Mouse (Mus musculus) forebrain, embryonic 11.5 days (tissue): Measurements from ENCODE around the gene Mad1l1. TPM values are rescaled to one million over a fixed set of nuclear protein-coding genes. Genes with fewer than 3 reads are reported as not detected.

Source experiments
- ATAC-seq: fragments of 200-750 bp; cut with Nextera tagmentation; replicated peaks from 2 replicates; pipeline ENCODE4 v1.8.0; 2017; ENCODE audit warnings: moderate TSS enrichment; ENCODE audit not compliant: low FRiP score
- DNase-seq: peaks from one replicate; pipeline ENCODE4 v3.0.0-alpha.2; 2017; ENCODE audit warnings: low spot score
- H3K27ac ChIP-seq: fragments of 300-500 bp; sonication (generic); 2 replicates; pipeline ENCODE4 v1.5.1; 2014; ENCODE audit warnings: low read depth, low read length
- H3K27me3 ChIP-seq: fragments of 300-500 bp; sonication (generic); 2 replicates; pipeline ENCODE4 v1.6.1; 2014; ENCODE audit warnings: mild to moderate bottlenecking, low read length, mixed read lengths; ENCODE audit not compliant: control insufficient read depth, insufficient read depth
- H3K36me3 ChIP-seq: fragments of 300-500 bp; sonication (generic); 2 replicates; pipeline ENCODE4 v1.6.1; 2014; ENCODE audit warnings: mild to moderate bottlenecking, low read length, moderate library complexity, mixed read lengths; ENCODE audit not compliant: control insufficient read depth, insufficient read depth
- H3K4me1 ChIP-seq: fragments of 300-500 bp; sonication (generic); replicated peaks from 2 replicates; pipeline ENCODE4 v1.6.1; 2014; ENCODE audit warnings: low read length, mixed read lengths; ENCODE audit not compliant: control insufficient read depth, insufficient read depth
- H3K4me2 ChIP-seq: fragments of 300-500 bp; sonication (generic); 2 replicates; pipeline ENCODE4 v1.6.1; 2014; ENCODE audit warnings: low read depth, mild to moderate bottlenecking, low read length, moderate library complexity, mixed read lengths; ENCODE audit not compliant: severe bottlenecking
- H3K4me3 ChIP-seq: fragments of 300-500 bp; sonication (generic); 2 replicates; pipeline ENCODE4 v1.5.1; 2014; ENCODE audit warnings: low read depth, low read length
- H3K9ac ChIP-seq: fragments of 300-500 bp; sonication (generic); 2 replicates; pipeline ENCODE4 v1.6.1; 2014; ENCODE audit warnings: low read length
- H3K9me3 ChIP-seq: fragments of 300-500 bp; sonication (generic); 2 replicates; pipeline ENCODE4 v1.6.1; 2016; ENCODE audit warnings: low read length, mixed read lengths; ENCODE audit not compliant: control insufficient read depth
- WGBS: fragments of 180-500 bp; shearing (Covaris S2); extraction: QIAGEN DNeasy Blood & Tissue Kit; methylation state at CpG from one replicate; pipeline ENCODE4 v1.1.7; 2014; 5-methylcytosine and 5-hydroxymethylcytosine counted together
- polyA plus RNA-seq: library from polyadenylated mRNA; unstranded; fragments of >200 nt; fragmentation: Nextera tagmentation; extraction: Ambion mirVana; gene quantifications from 2 replicates; pipeline ENCODE4 v1.2.1, GENCODE M21; 2014

Gene Mad1l1
- polyA plus RNA-seq, 1 experiment from 2014 or later = 52.7 TPM

GRCm38 (mm10) chr5:140197705-140198104 is 123.6 kb downstream of the Mad1l1 start:
- WGBS = 40% methylated on average over 4 of the region's 4 CpGs
- no peak overlapping the region for H3K27ac ChIP-seq

GRCm38 (mm10) chr5:140196446-140196845 is 124.9 kb downstream of the Mad1l1 start:
- Histone ChIP-seq H3K4me1 (peaks cover 6% of the 10 kb centered on the region; the same call in 1 of the 2 replicates), H3K9ac (no peak overlapping the region), H3K36me3 (no peaks in the 10 kb centered on the region), H3K4me2 (no peak overlapping the region), H3K27ac (no peak overlapping the region), H3K4me3 (no peak overlapping the region), H3K27me3 (no peaks in the 10 kb centered on the region), H3K9me3 (no peaks in the 10 kb centered on the region)
- DNase-seq (no peak), ATAC-seq (no peak)
- 90% methylated on average over 3 of the region's 3 CpGs for WGBS

More at GRCm38 (mm10) chr5:140197705-140198104, 123.6 kb downstream of the Mad1l1 start:
- DNase-seq (peak; percentile 84), ATAC-seq (no peak)
- Histone ChIP-seq H3K4me2 (no peak overlapping the region), H3K4me3 (no peak overlapping the region), H3K27me3 (no peaks in the 10 kb centered on the region), H3K36me3 (no peaks in the 10 kb centered on the region), H3K9ac (no peak overlapping the region), H3K9me3 (no peaks in the 10 kb centered on the region), H3K4me1 (peaks cover 6% of the 10 kb centered on the region; the same call in 1 of the 2 replicates)

GRCm38 (mm10) chr5:140194173-140194572 is 127.2 kb downstream of the Mad1l1 start:
- Histone ChIP-seq H3K4me1 (peaks cover 6% of the 10 kb centered on the region; the same call in 1 of the 2 replicates), H3K27ac (no peak overlapping the region), H3K27me3 (no peaks in the 10 kb centered on the region), H3K4me2 (no peak overlapping the region), H3K9me3 (no peaks in the 10 kb centered on the region), H3K4me3 (no peak overlapping the region), H3K9ac (no peak overlapping the region), H3K36me3 (no peaks in the 10 kb centered on the region)
- no peak for DNase-seq
- whole genome bisulfite sequencing = 49% methylated on average over 11 of the region's 11 CpGs
- ATAC-seq = no peak

DNA sequence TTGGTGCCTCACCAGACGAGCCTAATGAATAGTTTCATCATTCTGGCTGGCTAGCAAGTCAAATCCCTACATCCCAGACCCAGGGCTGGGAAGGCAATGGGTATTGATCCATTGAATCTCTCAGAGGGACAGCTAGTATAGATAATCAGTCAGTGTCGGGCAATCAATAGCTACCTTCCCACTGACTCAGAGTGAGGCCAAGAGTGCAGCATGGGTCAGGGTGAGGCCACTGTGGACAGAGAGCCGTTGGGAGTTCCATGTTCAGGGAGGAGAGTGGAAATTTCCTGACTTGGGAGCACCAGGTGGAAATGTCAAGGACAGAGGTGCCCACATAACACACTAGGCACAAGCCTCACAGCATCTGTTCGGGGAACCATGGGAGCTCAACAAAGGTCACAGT is 129.8 kb downstream of the Mad1l1 start:
- no peaks in the 10 kb centered on the region for H3K36me3 ChIP-seq
- no peak for DNase-seq
- no peak overlapping the region for H3K4me3 ChIP-seq
- peaks cover 6% of the 10 kb centered on the region; the same call in 1 of the 2 replicates for H3K4me1 ChIP-seq
- ATAC-seq = no peak
- WGBS = 83% methylated on average over 4 of the region's 4 CpGs
- H3K4me2 ChIP-seq = no peak overlapping the region
- no peaks in the 10 kb centered on the region for H3K9me3 ChIP-seq
- H3K9ac ChIP-seq = no peak overlapping the region
- no peaks in the 10 kb centered on the region for H3K27me3 ChIP-seq
- H3K27ac ChIP-seq = no peak overlapping the region

- no peak overlapping the region for H3K4me2 ChIP-seq
- no peaks in the 10 kb centered on the region for H3K36me3 ChIP-seq
- 89% methylated on average over 4 of the region's 4 CpGs for WGBS
- no peaks in the 10 kb centered on the region for H3K27me3 ChIP-seq
- H3K9ac ChIP-seq = no peak overlapping the region
- no peak for DNase-seq
- no peak overlapping the region for H3K4me3 ChIP-seq
- no peaks in the 10 kb centered on the region for H3K9me3 ChIP-seq
- no peaks in the 10 kb centered on the region for H3K4me1 ChIP-seq
- H3K27ac ChIP-seq = no peak overlapping the region
- ATAC-seq = no peak
Observed at GRCm38 (mm10) chr5:140186351-140186750, 135.0 kb downstream of the Mad1l1 start.

- no peak overlapping the region for H3K9ac ChIP-seq
- WGBS = 90% methylated on average over 6 of the region's 6 CpGs
- ATAC-seq (no peak), DNase-seq (no peak)
- no peak overlapping the region for H3K4me3 ChIP-seq
- no peaks in the 10 kb centered on the region for H3K9me3 ChIP-seq
- H3K27ac ChIP-seq = no peak overlapping the region
- H3K27me3 ChIP-seq = no peaks in the 10 kb centered on the region
- H3K36me3 ChIP-seq = no peaks in the 10 kb centered on the region
- no peaks in the 10 kb centered on the region for H3K4me1 ChIP-seq
- no peak overlapping the region for H3K4me2 ChIP-seq
Observed at GRCm38 (mm10) chr5:140185757-140186156, 135.6 kb downstream of the Mad1l1 start.

- DNase-seq = no peak
- H3K9ac ChIP-seq = no peak overlapping the region
- no peaks in the 10 kb centered on the region for H3K36me3 ChIP-seq
- no peak overlapping the region for H3K27ac ChIP-seq
- no peaks in the 10 kb centered on the region for H3K4me1 ChIP-seq
- 83% methylated on average over 7 of the region's 7 CpGs for WGBS
- H3K9me3 ChIP-seq = no peaks in the 10 kb centered on the region
- no peak overlapping the region for H3K4me3 ChIP-seq
- no peak overlapping the region for H3K4me2 ChIP-seq
- ATAC-seq = no peak
- no peaks in the 10 kb centered on the region for H3K27me3 ChIP-seq
Observed at GRCm38 (mm10) chr5:140183387-140183786, 138.0 kb downstream of the Mad1l1 start.

DNA sequence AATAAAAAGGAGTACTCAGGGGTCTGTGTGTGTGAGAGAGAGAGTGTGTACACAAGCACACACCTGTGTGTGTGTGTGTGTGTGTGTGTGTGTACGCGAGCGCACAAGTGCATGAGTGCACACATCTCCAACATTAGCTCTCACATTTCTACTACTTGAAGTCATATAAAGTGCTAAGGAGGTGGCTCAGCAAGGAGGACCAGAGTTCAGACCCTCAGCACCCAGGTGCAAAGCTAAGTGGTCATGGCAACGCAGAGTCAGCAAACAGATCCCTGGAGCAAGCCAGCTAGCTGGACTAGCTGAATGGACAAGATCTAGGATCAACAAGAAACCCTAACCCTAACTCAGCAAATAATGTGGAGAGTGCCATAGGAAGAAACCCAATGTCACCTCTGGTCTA is 139.0 kb downstream of the Mad1l1 start:
- no peak overlapping the region for H3K9ac ChIP-seq
- H3K9me3 ChIP-seq = no peaks in the 10 kb centered on the region
- no peak for DNase-seq
- ATAC-seq = no peak
- no peak overlapping the region for H3K27ac ChIP-seq
- no peaks in the 10 kb centered on the region for H3K4me1 ChIP-seq
- no peak overlapping the region for H3K4me2 ChIP-seq
- WGBS = 95% methylated on average over 4 of the region's 4 CpGs
- H3K27me3 ChIP-seq = no peaks in the 10 kb centered on the region
- no peaks in the 10 kb centered on the region for H3K36me3 ChIP-seq
- no peak overlapping the region for H3K4me3 ChIP-seq

GRCm38 (mm10) chr5:140180016-140180415 is 141.3 kb downstream of the Mad1l1 start:
- H3K9ac ChIP-seq = no peak overlapping the region
- no peaks in the 10 kb centered on the region for H3K36me3 ChIP-seq
- DNase-seq = no peak
- no peak for ATAC-seq
- H3K4me1 ChIP-seq = no peaks in the 10 kb centered on the region
- H3K27me3 ChIP-seq = no peaks in the 10 kb centered on the region
- 96% methylated on average over 5 of the region's 5 CpGs for WGBS
- no peaks in the 10 kb centered on the region for H3K9me3 ChIP-seq
- H3K4me3 ChIP-seq = no peak overlapping the region
- no peak overlapping the region for H3K4me2 ChIP-seq
- no peak overlapping the region for H3K27ac ChIP-seq
